Mouse (Mus musculus) c-Kit-positive CD71-negative TER-119-negative erythroid progenitor cells, embryonic 14.5 days (primary cell): Measurements from ENCODE around the gene Nrf1.

Source experiments
- DNase-seq: peaks from one replicate; pipeline ENCODE4 v3.0.0-alpha.2; 2013; ENCODE audit warnings: low read depth

Gene Nrf1

GRCm38 (mm10) chr6:30147058-30147457 lies 99.3 kb downstream of the Nrf1 start:
- DNase-seq = no peak

- no peak for DNase-seq
Observed at GRCm38 (mm10) chr6:30147753-30148152, 100.0 kb downstream of the Nrf1 start.

GRCm38 (mm10) chr6:30150471-30150870 lies 102.7 kb downstream of the Nrf1 start:
- DNase-seq = no peak

DNA sequence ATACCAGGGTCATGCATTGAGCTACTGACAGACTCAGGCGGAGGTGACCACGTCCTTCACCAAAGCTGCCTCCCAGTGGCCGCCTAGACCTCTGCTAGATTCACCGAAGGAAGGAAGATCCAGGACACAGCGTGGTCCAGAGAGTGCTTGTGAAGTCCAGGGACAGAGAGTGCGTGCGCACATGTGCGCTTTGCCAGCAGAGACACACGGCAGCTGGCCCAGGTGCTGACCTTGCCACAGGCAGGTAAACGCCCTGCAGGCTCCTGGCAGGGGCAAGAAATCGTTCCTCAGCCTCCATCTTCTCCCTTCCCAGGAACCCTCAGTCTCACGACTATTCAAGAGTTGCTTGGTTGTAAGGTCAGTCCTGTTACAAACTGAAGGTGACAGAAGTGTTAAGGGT lies 104.4 kb downstream of the Nrf1 start:
- no peak for DNase-seq

DNA sequence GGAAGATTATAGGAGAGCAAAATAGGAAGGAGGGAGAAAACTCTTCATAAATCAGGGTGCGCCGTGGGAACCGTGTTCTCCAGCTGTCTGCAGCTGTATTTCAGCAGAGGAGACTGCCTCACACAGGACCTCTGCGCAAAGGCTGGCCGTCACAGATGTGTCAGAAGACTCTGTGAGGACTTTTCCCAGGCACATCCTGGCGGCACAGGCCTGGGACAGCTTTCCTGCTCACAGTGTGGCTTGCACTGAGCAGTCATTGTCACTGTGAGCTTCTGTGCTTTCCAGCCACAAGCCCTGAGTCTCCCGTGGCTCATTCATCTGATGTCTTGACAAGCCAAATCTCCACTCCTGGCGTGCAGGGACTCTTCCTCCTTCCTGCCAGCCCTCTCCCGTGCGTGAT lies 104.9 kb downstream of the Nrf1 start:
- DNase-seq = no peak

DNA sequence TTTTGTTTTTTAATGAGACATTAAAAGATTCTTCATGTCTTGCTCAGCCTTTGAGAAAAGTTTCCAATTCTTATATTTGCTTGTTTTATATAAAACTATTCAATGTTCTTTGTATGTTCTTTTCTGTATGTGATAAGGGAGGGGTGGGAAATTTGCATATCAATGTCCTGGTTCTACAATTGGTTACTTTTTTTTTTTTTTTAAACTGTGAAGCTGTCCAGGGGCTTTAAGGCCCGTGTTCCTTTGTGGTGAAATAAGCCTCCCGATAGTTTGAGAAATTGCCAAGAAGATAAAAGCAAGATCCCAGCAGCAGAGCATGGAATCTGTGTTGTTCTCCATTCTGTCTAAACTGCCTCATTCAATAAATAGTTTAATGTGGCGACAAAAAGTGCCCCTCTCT lies 105.3 kb downstream of the Nrf1 start:
- DNase-seq = no peak

GRCm38 (mm10) chr6:30153733-30154415 lies 106.1 kb downstream of the Nrf1 start:
- no peak for DNase-seq

DNA sequence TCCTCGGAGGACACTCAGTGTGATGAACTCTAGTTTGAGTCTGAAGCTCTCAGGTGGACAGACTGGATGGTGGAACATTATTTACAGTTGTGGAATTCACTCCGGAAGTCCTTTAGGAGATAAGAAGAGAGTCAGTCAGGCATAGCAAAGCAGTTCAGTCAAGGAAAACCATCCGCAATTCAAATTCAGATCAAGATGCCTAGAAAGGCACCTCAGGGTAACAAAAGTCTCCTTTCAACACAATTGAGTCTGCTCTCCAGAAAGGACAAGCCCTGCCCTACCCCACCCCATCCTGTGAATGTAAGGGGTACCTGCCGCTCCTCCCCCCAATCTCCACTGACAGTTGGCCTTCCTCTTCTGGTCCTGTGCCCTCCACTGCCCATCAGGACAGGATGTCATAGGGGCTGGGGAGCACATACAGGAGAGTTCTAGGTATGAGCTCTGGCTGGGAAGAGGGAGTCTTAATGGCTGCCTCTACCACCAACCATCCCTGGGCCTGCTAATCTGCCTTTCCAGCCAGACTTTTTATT lies 111.8 kb downstream of the Nrf1 start:
- DNase-seq = no peak

GRCm38 (mm10) chr6:30160408-30160807 lies 112.6 kb downstream of the Nrf1 start:
- no peak for DNase-seq

GRCm38 (mm10) chr6:30161618-30162017 lies 113.8 kb downstream of the Nrf1 start:
- no peak for DNase-seq

DNA sequence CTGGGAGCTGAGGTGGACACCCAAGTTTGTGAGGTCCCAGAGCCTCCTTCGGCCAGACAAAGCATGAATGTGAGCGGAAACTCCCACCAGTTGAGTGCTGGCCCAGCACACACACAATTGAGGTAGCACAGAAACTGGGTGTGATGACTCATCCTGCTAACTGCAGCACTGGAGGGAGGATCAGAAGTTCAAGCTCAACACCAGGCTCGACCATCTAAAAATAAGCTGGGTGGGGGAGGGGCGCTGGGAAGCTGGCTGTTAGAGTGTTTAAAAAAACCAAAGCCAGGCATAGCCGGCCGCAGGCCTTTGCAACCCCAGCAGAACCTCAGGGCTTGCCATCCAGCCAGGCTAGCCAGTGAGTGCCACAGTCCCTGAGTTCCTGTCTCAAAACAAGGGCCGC lies 114.3 kb downstream of the Nrf1 start:
- DNase-seq = no peak

GRCm38 (mm10) chr6:30166349-30166748 lies 118.6 kb downstream of the Nrf1 start:
- DNase-seq = no peak

- no peak for DNase-seq
Observed at GRCm38 (mm10) chr6:30167192-30167591, 119.4 kb downstream of the Nrf1 start.

DNA sequence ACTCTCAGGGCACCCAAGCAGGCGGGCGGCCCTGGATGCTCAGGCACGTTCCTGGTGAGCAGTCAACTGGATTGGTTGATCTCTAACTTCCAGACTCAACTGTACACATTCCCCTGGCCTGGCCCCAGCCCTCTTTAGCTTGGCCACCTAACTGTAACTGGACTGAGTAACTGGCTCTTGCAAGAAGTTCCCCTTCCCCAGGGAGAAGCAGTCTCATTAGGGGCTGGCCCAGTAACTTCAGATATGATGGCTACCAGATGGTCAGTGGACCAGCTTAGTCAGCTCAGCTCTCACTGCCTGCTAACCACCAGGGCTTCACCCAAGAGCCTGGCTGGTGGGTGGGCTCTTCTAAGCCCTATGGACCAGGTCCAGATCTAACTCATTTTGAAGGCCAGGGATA lies 120.5 kb downstream of the Nrf1 start:
- DNase-seq = no peak

DNA sequence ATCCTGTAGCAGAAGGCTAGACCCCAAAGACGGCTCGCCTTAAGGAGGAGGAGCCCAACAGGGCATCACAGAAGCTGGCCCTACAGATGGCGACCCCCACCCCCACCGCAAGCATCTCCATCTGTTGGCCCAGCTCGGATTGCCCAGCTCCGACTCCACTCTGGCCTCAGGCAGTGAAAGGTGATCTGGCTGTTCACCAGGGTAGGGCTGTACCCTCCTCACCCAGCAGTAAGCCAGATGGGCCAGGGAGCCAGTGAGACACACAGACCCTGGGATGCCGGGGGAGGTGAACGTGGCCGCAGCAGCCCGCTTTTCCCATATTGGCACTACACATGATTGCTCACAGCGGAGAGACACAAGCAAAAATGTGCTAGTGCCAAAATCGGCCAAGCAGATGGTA lies 121.4 kb downstream of the Nrf1 start:
- no peak for DNase-seq

DNA sequence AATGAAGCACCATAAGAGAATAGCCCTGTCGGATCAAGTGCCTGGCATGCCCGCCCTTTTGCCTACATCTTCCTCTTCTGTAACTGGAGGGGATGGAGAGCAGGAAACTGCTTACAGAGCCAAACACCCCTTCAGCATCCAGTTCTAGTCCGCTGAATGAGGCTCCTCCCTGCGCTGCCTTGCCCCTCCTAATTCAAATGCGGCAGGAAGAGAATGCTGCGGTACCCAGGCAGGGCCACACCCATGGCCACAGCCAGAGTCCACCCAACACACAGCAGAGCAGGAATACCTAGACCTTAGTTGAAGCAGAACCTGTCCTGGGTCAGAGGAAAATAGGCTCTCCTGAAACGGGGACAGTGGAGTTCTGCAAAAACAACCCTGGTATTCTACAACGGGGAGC lies 123.4 kb downstream of the Nrf1 start:
- no peak for DNase-seq

- no peak for DNase-seq
Observed at GRCm38 (mm10) chr6:30171967-30172366, 124.2 kb downstream of the Nrf1 start.

GRCm38 (mm10) chr6:30172441-30172819 lies 124.6 kb downstream of the Nrf1 start:
- no peak for DNase-seq

DNA sequence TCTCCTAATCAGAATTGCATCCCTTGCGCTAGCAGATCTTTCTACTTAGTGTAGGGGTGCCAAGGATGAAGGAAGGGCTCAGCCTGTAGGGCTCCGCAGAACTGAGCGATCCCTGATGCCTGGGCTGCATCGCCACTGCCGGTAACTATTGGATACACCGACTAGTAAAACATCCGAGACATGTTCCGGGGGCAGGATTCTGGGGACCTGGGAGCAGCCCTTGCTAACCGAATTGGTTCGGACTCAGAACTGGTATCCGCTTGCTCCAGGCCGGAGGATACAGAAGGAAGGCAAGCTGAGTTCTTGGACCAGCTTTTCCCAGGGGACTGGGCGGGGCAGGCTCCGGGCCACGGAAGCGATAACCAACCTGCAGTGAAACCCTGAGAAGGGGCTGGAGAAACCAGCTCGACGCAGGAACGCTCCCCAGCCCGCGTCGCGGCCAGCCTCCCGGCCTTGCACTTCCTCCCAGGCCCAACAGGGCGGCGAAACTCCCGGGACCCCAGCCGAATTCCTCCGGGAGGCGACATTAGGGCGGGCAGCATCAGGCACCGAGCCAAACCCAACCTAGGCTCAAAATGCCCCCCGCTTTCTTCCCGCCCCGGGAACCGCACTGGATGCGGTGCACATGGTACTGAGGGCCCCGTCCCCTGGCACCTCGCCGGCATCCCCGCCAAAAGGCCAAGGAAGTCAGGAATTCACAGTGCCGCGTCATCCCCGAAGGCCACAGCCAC lies 125.2 kb downstream of the Nrf1 start:
- DNase-seq = no peak

DNA sequence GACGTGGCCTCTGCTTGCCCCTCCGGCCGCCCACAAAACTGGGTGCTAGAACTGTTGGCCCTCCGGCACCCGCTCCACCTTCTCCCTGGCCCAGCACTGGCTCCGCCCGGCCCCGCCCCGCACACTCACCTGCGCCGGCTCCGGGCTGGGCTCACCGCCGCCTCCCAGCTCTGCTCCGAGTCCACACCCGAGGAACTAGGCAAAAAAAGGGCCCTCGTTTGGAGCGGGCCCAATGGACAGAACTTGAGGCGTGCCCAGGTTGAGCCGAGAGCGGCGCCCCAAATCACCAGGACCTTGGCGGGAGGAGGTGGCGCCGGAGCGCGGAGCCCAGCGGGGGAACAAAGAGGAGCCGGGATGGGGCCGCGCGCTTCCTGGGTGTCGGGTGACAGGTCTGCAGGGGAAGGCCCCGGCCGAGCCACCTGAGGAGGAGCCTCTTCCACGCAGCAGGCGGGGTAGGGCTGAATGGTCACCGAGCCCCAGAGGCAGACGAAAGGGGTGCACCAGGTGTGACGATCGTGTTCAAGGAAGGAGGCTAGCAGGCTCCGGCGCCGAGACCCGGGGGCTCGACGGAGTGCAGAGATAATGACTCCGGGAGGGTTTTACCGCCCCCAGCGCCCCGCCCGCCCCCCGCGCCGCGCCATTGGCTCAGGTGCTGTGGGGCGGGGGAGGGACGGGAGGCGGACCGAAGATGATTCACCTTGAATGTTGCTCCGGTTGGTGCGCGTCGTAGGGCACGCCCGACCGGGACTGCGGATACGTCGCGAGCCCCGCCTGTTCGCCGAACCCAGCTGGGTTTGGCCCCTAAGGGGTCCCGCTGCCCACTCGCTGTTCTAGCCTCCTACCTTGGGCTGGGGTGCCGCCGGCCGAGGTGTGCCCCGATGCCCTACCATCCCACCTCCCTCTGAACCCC lies 126.0 kb downstream of the Nrf1 start:
- peak; percentile 53 for DNase-seq

DNA sequence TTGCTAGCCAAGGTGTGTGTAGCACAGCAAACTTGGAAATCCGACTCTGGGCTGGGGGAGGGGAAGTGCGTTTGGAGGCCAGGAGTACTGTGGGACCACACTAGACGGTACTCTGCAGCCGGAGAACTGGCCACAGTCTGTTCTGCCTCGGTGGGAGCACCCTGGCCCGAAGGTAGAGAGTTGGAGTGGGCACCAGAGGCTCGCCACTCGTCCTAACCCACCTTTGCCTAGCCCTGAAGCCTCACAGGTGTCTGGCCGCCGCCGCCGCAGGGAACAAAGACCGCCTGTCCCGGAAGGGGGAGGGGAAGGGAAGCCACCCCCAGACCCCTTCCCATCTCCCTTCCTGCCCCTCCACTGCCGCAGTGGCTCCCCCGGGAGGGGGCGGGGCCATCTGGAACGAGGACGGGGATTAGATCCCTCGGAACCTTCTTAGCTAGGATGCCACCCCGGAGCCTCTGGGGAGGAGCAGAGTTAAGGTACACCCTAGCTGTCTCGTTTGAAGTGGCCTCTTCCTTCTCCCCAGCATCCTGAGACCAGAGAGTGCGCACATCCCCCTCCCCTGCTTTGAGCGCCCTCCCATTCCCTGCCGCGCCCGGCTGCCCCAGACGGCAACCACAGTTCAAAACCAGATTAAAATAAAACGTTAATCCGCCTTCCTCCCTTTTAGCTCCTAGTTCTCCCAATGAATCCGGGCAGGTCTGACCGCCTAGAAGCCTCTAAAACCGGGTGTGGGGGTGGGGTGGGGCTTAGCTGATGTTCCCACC lies 126.9 kb downstream of the Nrf1 start:
- no peak for DNase-seq
